Mouse (Mus musculus) CH12.LX (cell line): ENCODE measurements at regions not wholly inside any gene's neighbourhood (a gene's known extent, or its start where the extent isn't known, plus 50 kb on each side); places are given as distances from the start of the nearest gene placed in this dataset.
A peak's percentile ranks its signal among the peaks of the same experiment; 100 is the strongest.

Experiments
- DNase-seq: peaks from one replicate; pipeline ENCODE4 v3.0.0-alpha.2; 2013; ENCODE audit errors: extremely low read depth
- H3K27ac ChIP-seq: 2 replicates; pipeline ENCODE4 v1.5.1; 2012; ENCODE audit warnings: low read depth, mild to moderate bottlenecking, control low read depth, moderate library complexity; ENCODE audit not compliant: insufficient read depth
- H3K27me3 ChIP-seq: replicated peaks from 2 replicates; pipeline ENCODE3; 2012; ENCODE audit warnings: inconsistent platforms
- H3K36me3 ChIP-seq, 2 experiments: replicated peaks in 1 of 2; 2 replicates each; pipeline versions ENCODE3 to v1.6.1; 2012; ENCODE audit warnings: inconsistent platforms in 1 of 2, low read length in 1 of 2, mild to moderate bottlenecking in 1 of 2, mixed read lengths in 1 of 2, moderate library complexity in 1 of 2; ENCODE audit not compliant: control insufficient read depth in 1 of 2, insufficient read depth in 1 of 2
- H3K4me1 ChIP-seq, 2 experiments: 2 replicates each; pipeline ENCODE4 v1.6.1; 2012; ENCODE audit warnings: inconsistent platforms in 1 of 2, moderate library complexity in 1 of 2; ENCODE audit not compliant: insufficient read depth in 2 of 2, control insufficient read depth in 1 of 2
- H3K4me2 ChIP-seq: 2 replicates; pipeline ENCODE4 v1.6.1; 2012; ENCODE audit warnings: low read depth, mild to moderate bottlenecking, control low read depth; ENCODE audit not compliant: poor library complexity, insufficient read depth, severe bottlenecking
- H3K4me3 ChIP-seq, 3 experiments: fragments of 150-350 bp in 1 of 3; sonication (generic) in 1 of 3; replicated peaks in 1 of 3; 2 replicates each; pipeline versions ENCODE3 to v1.5.1; 2011 to 2012; ENCODE audit warnings: low read depth in 2 of 3, low read length in 2 of 3, mild to moderate bottlenecking in 2 of 3, moderate library complexity in 2 of 3, control low read depth in 1 of 3, improper control_type of control experiment in 1 of 3, inconsistent platforms in 1 of 3, mixed read lengths in 1 of 3; ENCODE audit not compliant: poor library complexity in 1 of 3
- H3K79me2 ChIP-seq: replicated peaks from 2 replicates; pipeline ENCODE4 v1.6.1; 2012; ENCODE audit warnings: mild to moderate bottlenecking, moderate library complexity; ENCODE audit not compliant: control insufficient read depth, poor library complexity, insufficient read depth, severe bottlenecking; ENCODE audit errors: extremely low read depth
- H3K9ac ChIP-seq: 2 replicates; pipeline ENCODE4 v1.6.1; 2012; ENCODE audit warnings: low read depth, mild to moderate bottlenecking, control low read depth, moderate library complexity; ENCODE audit not compliant: insufficient read depth
- H3K9me3 ChIP-seq: replicated peaks from 2 replicates; pipeline ENCODE3; 2012; ENCODE audit warnings: low read length, inconsistent platforms, mixed read lengths
- BHLHE40 ChIP-seq: IDR thresholded peaks from 2 replicates; pipeline ENCODE4 v1.6.1; 2011; ENCODE audit warnings: mild to moderate bottlenecking, low read depth, low read length, improper control_type of control experiment
- CHD1 ChIP-seq: IDR thresholded peaks from 2 replicates; pipeline ENCODE4 v1.6.1; 2012; ENCODE audit warnings: low read depth, low read length, improper control_type of control experiment, inconsistent platforms
- CHD2 ChIP-seq: IDR thresholded peaks from 2 replicates; pipeline ENCODE4 v1.6.1; 2011; ENCODE audit warnings: low read length, improper control_type of control experiment
- E2F4 ChIP-seq: IDR thresholded peaks from 2 replicates; pipeline ENCODE4 v1.6.1; 2011; ENCODE audit warnings: low read depth, low read length, improper control_type of control experiment; ENCODE audit not compliant: insufficient replicate concordance
- GABPA ChIP-seq: IDR thresholded peaks from 2 replicates; pipeline ENCODE4 v1.6.1; 2012; ENCODE audit warnings: low read depth, low read length, improper control_type of control experiment, inconsistent platforms; ENCODE audit not compliant: insufficient replicate concordance
- IRF4 ChIP-seq: IDR thresholded peaks from 2 replicates; pipeline ENCODE4 v1.6.1; 2014; ENCODE audit warnings: low read depth, mild to moderate bottlenecking, inconsistent platforms, low read length, improper control_type of control experiment
- JUN ChIP-seq: IDR thresholded peaks from 2 replicates; pipeline ENCODE4 v1.6.1; 2011; ENCODE audit warnings: low read depth, mild to moderate bottlenecking, low read length, improper control_type of control experiment, moderate library complexity; ENCODE audit not compliant: insufficient read depth
- KAT2A ChIP-seq: IDR thresholded peaks from 2 replicates; pipeline ENCODE4 v1.6.1; 2012; ENCODE audit warnings: low read length, improper control_type of control experiment, inconsistent platforms; ENCODE audit not compliant: insufficient replicate concordance
- MAX ChIP-seq: IDR thresholded peaks from 2 replicates; pipeline ENCODE4 v1.6.1; 2011; ENCODE audit warnings: low read length, improper control_type of control experiment
- MXI1 ChIP-seq: IDR thresholded peaks from 2 replicates; pipeline ENCODE4 v1.6.1; 2011; ENCODE audit warnings: mild to moderate bottlenecking, low read depth, low read length, improper control_type of control experiment
- MYC ChIP-seq: IDR thresholded peaks from 2 replicates; pipeline ENCODE4 v1.6.1; 2011; ENCODE audit warnings: low read depth, mild to moderate bottlenecking, improper control_type of control experiment, low read length
- NRF1 ChIP-seq: IDR thresholded peaks from 2 replicates; pipeline ENCODE4 v1.6.1; 2014; ENCODE audit warnings: low read depth, mild to moderate bottlenecking, inconsistent platforms, low read length, improper control_type of control experiment, moderate library complexity
- PAX5 ChIP-seq: IDR thresholded peaks from 2 replicates; pipeline ENCODE4 v1.6.1; 2012; ENCODE audit warnings: low read length, inconsistent platforms, mixed read lengths
- POLR2A ChIP-seq: IDR thresholded peaks from 2 replicates; pipeline ENCODE4 v1.6.1; 2011; ENCODE audit warnings: low read depth, mild to moderate bottlenecking, improper control_type of control experiment, low read length
- POLR2AphosphoS2 ChIP-seq: IDR thresholded peaks from 2 replicates; pipeline ENCODE4 v1.6.1; 2011; ENCODE audit warnings: low read depth, low read length, improper control_type of control experiment
- RAD21 ChIP-seq: IDR thresholded peaks from 2 replicates; pipeline ENCODE4 v1.6.1; 2011; ENCODE audit warnings: low read depth, mild to moderate bottlenecking, low read length, improper control_type of control experiment, moderate library complexity
- RCOR1 ChIP-seq: conservative IDR thresholded peaks from 2 replicates; pipeline ENCODE4 v1.6.1; 2012; ENCODE audit warnings: low read depth, mild to moderate bottlenecking, inconsistent platforms, low read length, improper control_type of control experiment
- SIN3A ChIP-seq: IDR thresholded peaks from 2 replicates; pipeline ENCODE4 v1.6.1; 2012; ENCODE audit warnings: low read length, improper control_type of control experiment, inconsistent platforms
- SMC3 ChIP-seq: IDR thresholded peaks from 2 replicates; pipeline ENCODE4 v1.6.1; 2011; ENCODE audit warnings: low read depth, low read length, improper control_type of control experiment
- UBTF ChIP-seq: IDR thresholded peaks from 2 replicates; pipeline ENCODE4 v1.6.1; 2012; ENCODE audit warnings: low read depth, mild to moderate bottlenecking, inconsistent platforms, low read length, improper control_type of control experiment, moderate library complexity
- ZKSCAN1 ChIP-seq: IDR thresholded peaks from 2 replicates; pipeline ENCODE4 v1.6.1; 2012; ENCODE audit warnings: low read depth, inconsistent platforms, low read length, improper control_type of control experiment, borderline replicate concordance
- ZMIZ1 ChIP-seq: IDR thresholded peaks from 2 replicates; pipeline ENCODE4 v1.6.1; 2012; ENCODE audit warnings: low read depth, mild to moderate bottlenecking, inconsistent platforms, low read length, improper control_type of control experiment
- ZNF384 ChIP-seq: IDR thresholded peaks from 2 replicates; pipeline ENCODE4 v1.6.1; 2012; ENCODE audit warnings: low read depth, low read length, improper control_type of control experiment, inconsistent platforms
- dilution Hi-C: fragments of 300-500 bp; cut with MboI; formaldehyde crosslinking; loops from 2 replicates; pipeline ENCODE4 v1.14.3; 2020; ENCODE audit warnings: low sequenced_read_pairs; ENCODE audit not compliant: extremely low pct_unique_long_range_greater_than_20kb, extremely low pct_ligation_motif_present
- in situ Hi-C: fragments of 300-500 bp; cut with MboI; formaldehyde crosslinking; loops from 3 replicates; pipeline ENCODE4 v1.14.3; 2019; ENCODE audit warnings: low sequenced_read_pairs, low pct_ligation_motif_present, low pct_unique_long_range_greater_than_20kb, mixed read lengths

- H3K27ac ChIP-seq = no peak overlapping the region
- no peaks in the 10 kb centered on the region for H3K79me2 ChIP-seq
- no peaks in the 10 kb centered on the region for H3K4me1 ChIP-seq
- no peaks in the 10 kb centered on the region for H3K27me3 ChIP-seq
- no peaks in the 10 kb centered on the region for H3K36me3 ChIP-seq
- in situ Hi-C loops = no loop called here
- TF ChIP-seq ZMIZ1 = no peak
- TF ChIP-seq MXI1 = no peak
- TF ChIP-seq SMC3 = no peak
- TF ChIP-seq IRF4 = no peak
- TF ChIP-seq MYC = no peak
- no peak for TF ChIP-seq CHD1
- no peak for TF ChIP-seq JUN
- TF ChIP-seq NRF1 = no peak
- TF ChIP-seq UBTF = no peak
- TF ChIP-seq BHLHE40 = no peak
- no peak for TF ChIP-seq GABPA
- no peak for TF ChIP-seq PAX5
- no peak for TF ChIP-seq KAT2A
- TF ChIP-seq RCOR1 = no peak
- TF ChIP-seq ZKSCAN1 = no peak
- no peak for TF ChIP-seq CHD2
- no peak overlapping the region for H3K9ac ChIP-seq
- DNase-seq = peak; percentile 2
- no peak overlapping the region for H3K4me3 ChIP-seq
- no peak overlapping the region for H3K4me2 ChIP-seq
- H3K9me3 ChIP-seq = peaks cover 2% of the 10 kb centered on the region
- dilution Hi-C loops = no loop called here
Observed at GRCm38 (mm10) chr7:52467135-52467534, 451.6 kb upstream of the 1700015G11Rik start.

- dilution Hi-C loops (no loop called here), in situ Hi-C loops (no loop called here)
- H3K79me2 ChIP-seq = no peaks in the 10 kb centered on the region
- no peak overlapping the region for H3K9ac ChIP-seq
- TF ChIP-seq MAX (no peak), POLR2AphosphoS2 (no peak), ZNF384 (no peak), MXI1 (no peak), CHD2 (no peak), SIN3A (no peak), NRF1 (no peak), E2F4 (no peak), RAD21 (no peak), POLR2A (no peak)
- H3K27ac ChIP-seq = no peak overlapping the region
- H3K27me3 ChIP-seq = no peaks in the 10 kb centered on the region
- H3K4me2 ChIP-seq = no peak overlapping the region
- H3K4me1 ChIP-seq = no peaks in the 10 kb centered on the region
- no peaks in the 10 kb centered on the region for H3K36me3 ChIP-seq
- peaks cover 2% of the 10 kb centered on the region for H3K9me3 ChIP-seq
- H3K4me3 ChIP-seq = no peak overlapping the region
- DNase-seq = no peak
Observed at GRCm38 (mm10) chr7:52466585-52466984, 451.1 kb upstream of the 1700015G11Rik start.
